Mouse (Mus musculus): ENCODE measurements around the gene Cd82. TPM values are rescaled to one million over a fixed set of nuclear protein-coding genes. Genes with fewer than 3 reads are reported as not detected.

Cd82 gene
- polyA plus RNA-seq, 1 experiment from 2014 or later, result 14.3 TPM

DNA sequence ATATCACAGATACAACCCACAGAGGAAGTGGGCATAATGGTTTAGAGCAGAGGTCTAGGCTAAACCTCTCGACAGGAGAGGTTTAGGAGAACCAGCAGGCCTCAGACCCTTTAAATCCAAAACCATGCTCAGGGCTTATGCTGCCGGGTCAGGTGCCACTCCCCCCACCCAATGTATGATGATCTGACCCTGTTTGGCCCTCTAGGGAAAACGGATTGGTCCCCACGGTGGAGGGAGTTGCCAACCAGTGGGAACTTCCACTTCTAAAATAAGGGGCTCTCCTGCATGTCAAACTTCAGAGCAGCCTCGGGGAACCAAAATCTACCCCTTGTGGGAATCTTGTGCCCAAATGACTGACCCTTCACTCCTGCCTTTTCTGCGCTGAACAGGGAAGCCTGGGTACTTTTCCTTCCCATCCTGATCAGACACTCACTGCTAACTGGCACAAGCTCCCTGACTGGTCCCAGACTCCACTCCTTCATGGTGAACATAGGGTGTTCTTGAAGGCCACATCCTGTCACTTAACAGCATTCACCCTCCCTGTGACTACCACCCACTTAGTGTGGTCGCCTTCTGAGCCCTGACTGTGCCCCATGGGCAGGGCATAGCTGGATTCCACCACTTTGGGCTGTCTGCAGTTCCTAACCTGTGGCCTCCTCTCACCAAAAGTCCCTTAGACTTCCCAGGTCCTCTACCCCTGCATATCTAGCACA is 3.6 kb downstream of the Cd82 start:
- Histone ChIP-seq H3K9me3 (replicated peaks; ENCODE audit: control insufficient read depth, low read length) (no peaks in the 10 kb centered on the region), H3K27ac (ENCODE audit: low read depth, low read length) (0 out of 2 replicates have a peak overlapping the region, but pooled peaks have one; percentile 24), H3K36me3 (ENCODE audit: control insufficient read depth, insufficient read depth, low read length) (no peaks in the 10 kb centered on the region), H3K4me1 (ENCODE audit: control insufficient read depth, insufficient read depth, low read length) (0 out of 2 replicates have a peak, but pooled peaks cover 7% of the 10 kb centered on the region), H3K27me3 (ENCODE audit: control insufficient read depth, insufficient read depth, low read length) (peaks cover 7% of the 10 kb centered on the region; the same call in 1 of the 2 replicates), H3K4me2 (no peak overlapping the region), H3K9ac (ENCODE audit: low read depth, low read length) (0 out of 2 replicates have a peak overlapping the region, but pooled peaks have one; percentile 12), H3K4me3 (ENCODE audit: low read depth, low read length) (no peak overlapping the region)
- 62% methylated on average over 7 of the region's 7 CpGs for WGBS (ENCODE audit: insufficient replicate concordance)
- no peak for ATAC-seq (replicated peaks; ENCODE audit: insufficient number of reproducible peaks, low FRiP score, low TSS enrichment)

DNA sequence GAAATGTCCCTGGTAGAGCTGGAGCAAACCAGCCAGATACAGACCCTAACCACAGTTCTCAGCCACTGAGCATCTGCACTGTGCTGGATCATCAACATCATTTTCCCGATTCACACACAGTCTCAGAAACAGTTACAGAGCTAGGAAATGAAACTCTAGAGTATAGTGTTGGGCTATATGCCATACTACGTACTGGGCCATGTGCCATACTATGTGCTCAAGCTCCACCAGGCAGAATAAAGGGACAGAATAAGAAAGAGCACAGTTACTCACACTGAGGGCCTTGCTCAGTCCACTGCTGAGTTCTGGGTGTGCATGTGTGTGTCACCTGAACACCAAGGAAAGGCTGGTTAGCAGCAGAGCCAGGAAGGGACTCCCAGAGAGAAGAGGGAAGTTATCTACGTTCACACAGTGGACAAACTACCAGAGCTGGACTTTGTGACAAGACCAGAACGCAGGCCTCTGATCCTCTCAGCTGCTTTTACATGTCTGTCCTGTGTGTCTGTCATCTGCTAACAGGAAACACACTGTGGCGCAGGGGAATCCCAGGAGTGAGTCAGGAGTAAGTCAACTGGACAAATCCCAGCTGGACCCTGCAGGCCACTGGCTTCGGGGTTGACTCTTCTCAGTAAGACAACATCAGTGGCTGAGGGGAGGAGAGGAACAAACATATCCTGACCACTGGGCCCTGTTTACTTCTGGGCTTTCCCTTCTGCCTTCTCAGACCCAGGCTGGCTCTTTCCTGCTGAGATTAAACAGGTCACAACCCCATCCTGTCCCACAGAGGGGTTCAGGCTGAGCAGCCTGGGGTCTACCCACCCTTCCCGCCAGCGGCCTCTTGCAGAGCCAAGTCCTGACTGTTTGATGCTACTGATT is 4.4 kb downstream of the Cd82 start:
- H3K36me3 ChIP-seq (ENCODE audit: control insufficient read depth, insufficient read depth, low read length), result no peaks in the 10 kb centered on the region
- 0 out of 2 replicates have a peak, but pooled peaks cover 7% of the 10 kb centered on the region for H3K4me1 ChIP-seq (ENCODE audit: control insufficient read depth, insufficient read depth, low read length)
- WGBS (ENCODE audit: insufficient replicate concordance), result 45% methylated on average over 8 of the region's 8 CpGs
- H3K27me3 ChIP-seq (ENCODE audit: control insufficient read depth, insufficient read depth, low read length), result peaks cover 7% of the 10 kb centered on the region; the same call in 1 of the 2 replicates
- H3K27ac ChIP-seq (ENCODE audit: low read depth, low read length), result 0 out of 2 replicates have a peak overlapping the region, but pooled peaks have one; percentile 24
- H3K4me2 ChIP-seq, result no peak overlapping the region
- ATAC-seq (replicated peaks; ENCODE audit: insufficient number of reproducible peaks, low FRiP score, low TSS enrichment), result no peak
- no peak overlapping the region for H3K9ac ChIP-seq (ENCODE audit: low read depth, low read length)
- H3K4me3 ChIP-seq (ENCODE audit: low read depth, low read length), result no peak overlapping the region
- no peaks in the 10 kb centered on the region for H3K9me3 ChIP-seq (replicated peaks; ENCODE audit: control insufficient read depth, low read length)

DNA sequence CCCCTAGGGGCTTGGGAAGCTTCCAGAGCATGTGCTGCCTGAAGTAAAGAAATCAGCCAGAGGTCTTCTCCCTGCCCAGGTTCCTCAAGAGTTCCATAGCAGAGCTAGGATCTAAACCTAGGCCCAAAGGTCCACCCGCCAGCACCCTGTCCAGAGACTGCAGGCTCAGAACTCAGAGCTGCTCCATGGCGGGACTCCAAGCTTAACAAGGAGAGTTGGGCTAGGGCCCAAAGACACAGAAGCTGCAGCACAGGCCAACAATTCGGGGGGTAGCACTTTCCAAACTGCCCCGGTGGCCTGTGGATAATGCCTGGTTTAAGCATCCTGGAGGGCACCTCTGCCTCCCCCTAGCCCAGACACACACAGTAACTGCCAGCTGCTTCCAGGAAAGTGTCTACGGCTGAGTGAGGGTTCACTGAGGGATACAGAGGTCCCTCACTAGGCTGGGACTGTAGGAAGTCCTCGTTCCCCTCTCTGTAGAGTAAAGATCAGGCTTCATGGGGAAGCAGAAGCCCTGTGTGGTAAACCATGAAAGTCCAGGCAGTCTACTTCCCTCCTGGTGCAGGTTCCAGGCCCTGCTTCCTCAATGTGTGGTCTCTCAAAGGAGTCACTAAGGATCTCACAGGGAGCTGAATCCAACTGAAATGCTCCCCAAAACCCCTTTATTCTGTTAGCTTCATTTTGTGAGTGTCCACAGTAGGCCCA is 5.4 kb downstream of the Cd82 start:
- Histone ChIP-seq H3K4me1 (ENCODE audit: control insufficient read depth, insufficient read depth, low read length) (0 out of 2 replicates have a peak, but pooled peaks cover 7% of the 10 kb centered on the region), H3K9ac (ENCODE audit: low read depth, low read length) (no peak overlapping the region), H3K4me2 (no peak overlapping the region), H3K27me3 (ENCODE audit: control insufficient read depth, insufficient read depth, low read length) (0 out of 2 replicates have a peak, but pooled peaks cover 3% of the 10 kb centered on the region), H3K27ac (ENCODE audit: low read depth, low read length) (no peak overlapping the region), H3K36me3 (ENCODE audit: control insufficient read depth, insufficient read depth, low read length) (no peaks in the 10 kb centered on the region), H3K9me3 (replicated peaks; ENCODE audit: control insufficient read depth, low read length) (no peaks in the 10 kb centered on the region), H3K4me3 (ENCODE audit: low read depth, low read length) (no peak overlapping the region)
- 81% methylated on average over 6 of the region's 6 CpGs for WGBS (ENCODE audit: insufficient replicate concordance)
- no peak for ATAC-seq (replicated peaks; ENCODE audit: insufficient number of reproducible peaks, low FRiP score, low TSS enrichment)

DNA sequence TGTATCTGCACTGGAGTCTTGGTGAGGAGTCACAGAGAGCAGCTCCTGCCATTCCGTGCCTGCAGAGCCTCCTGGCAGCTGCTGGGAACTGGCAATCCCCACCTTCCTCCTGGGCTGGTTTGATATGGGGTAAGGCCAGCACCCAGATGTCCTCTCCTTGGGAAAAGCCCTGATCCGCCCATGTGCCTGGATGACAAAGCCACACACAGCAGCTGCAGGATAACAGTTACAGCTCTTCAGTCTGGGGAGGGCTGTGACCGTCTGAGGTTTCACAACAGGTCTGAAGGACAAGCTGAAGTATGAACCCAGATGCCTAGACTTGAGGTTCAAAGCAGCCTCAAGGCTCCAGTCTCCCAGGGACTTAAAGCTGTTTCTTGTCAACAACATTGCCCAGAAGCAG is 6.8 kb downstream of the Cd82 start:
- WGBS (ENCODE audit: insufficient replicate concordance), result 55% methylated on average over 3 of the region's 3 CpGs
- Histone ChIP-seq H3K4me2 (no peak overlapping the region), H3K9ac (ENCODE audit: low read depth, low read length) (no peak overlapping the region), H3K9me3 (replicated peaks; ENCODE audit: control insufficient read depth, low read length) (no peaks in the 10 kb centered on the region), H3K4me1 (ENCODE audit: control insufficient read depth, insufficient read depth, low read length) (peaks cover 11% of the 10 kb centered on the region), H3K27me3 (ENCODE audit: control insufficient read depth, insufficient read depth, low read length) (0 out of 2 replicates have a peak, but pooled peaks cover 3% of the 10 kb centered on the region), H3K4me3 (ENCODE audit: low read depth, low read length) (no peak overlapping the region), H3K36me3 (ENCODE audit: control insufficient read depth, insufficient read depth, low read length) (no peaks in the 10 kb centered on the region), H3K27ac (ENCODE audit: low read depth, low read length) (no peak overlapping the region)
- ATAC-seq (replicated peaks; ENCODE audit: insufficient number of reproducible peaks, low FRiP score, low TSS enrichment), result no peak

DNA sequence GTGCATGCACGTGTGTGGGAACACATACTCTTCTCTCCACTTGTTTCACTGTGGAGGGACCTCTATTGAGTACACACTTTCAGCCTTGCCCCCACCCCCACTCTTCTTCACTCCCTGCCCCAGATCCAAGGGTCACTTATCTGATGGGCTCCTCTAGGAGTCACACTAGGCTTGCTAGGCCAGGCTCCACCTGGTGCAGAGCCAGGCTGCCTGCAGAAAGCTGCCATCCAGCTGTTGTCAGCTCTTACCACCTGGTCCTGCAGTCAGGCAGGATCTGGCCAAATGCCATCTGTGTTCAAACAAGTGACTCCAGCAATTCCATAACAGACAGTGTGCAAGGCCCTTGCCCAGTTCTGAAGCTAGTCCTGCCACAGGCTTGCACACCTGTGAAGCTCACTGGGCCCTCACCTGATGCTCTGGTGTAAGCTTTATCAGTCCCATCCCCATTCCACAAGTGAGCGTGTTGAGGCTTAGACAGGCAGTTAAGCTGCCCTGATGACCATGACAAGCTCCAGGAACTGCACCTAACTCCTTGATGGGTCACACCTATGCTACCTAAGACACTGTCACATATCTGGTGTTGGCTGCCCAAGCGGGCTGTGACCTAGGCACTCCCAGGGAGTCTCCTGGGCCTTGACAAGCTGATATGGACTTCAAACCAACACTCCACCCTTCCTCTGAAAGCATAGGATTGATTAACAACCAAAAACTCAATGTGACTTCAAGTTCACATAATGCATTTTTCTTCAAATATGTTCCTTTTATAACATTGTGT is 7.9 kb downstream of the Cd82 start:
- Histone ChIP-seq H3K9me3 (replicated peaks; ENCODE audit: control insufficient read depth, low read length) (no peaks in the 10 kb centered on the region), H3K27me3 (ENCODE audit: control insufficient read depth, insufficient read depth, low read length) (no peaks in the 10 kb centered on the region), H3K4me1 (ENCODE audit: control insufficient read depth, insufficient read depth, low read length) (peaks cover 15% of the 10 kb centered on the region), H3K9ac (ENCODE audit: low read depth, low read length) (no peak overlapping the region), H3K36me3 (ENCODE audit: control insufficient read depth, insufficient read depth, low read length) (no peaks in the 10 kb centered on the region), H3K4me2 (no peak overlapping the region), H3K27ac (ENCODE audit: low read depth, low read length) (no peak overlapping the region), H3K4me3 (ENCODE audit: low read depth, low read length) (no peak overlapping the region)
- ATAC-seq (replicated peaks; ENCODE audit: insufficient number of reproducible peaks, low FRiP score, low TSS enrichment), result no peak
- WGBS (ENCODE audit: insufficient replicate concordance), result 65% methylated on average over 3 of the region's 3 CpGs

DNA sequence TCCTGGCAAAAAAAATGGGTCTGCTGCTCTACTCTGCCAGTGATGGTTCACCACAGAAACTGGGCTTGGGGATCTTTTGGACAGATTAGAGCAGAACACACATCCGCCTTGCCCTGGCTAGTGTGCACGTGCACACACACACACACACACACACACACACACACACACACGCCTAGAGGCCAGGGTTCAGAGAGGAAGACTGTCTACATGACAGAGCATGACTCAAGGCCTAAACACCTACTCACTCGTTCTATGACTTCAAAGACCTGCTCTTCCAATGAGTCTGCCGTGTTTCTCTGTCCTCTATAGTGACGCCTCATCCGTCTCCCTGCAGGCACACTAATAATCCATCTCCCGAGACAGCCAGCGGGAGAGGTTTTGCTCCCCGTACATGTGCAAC is 8.6 kb downstream of the Cd82 start:
- WGBS (ENCODE audit: insufficient replicate concordance), result 59% methylated on average over 10 of the region's 10 CpGs
- Histone ChIP-seq H3K4me2 (no peak overlapping the region), H3K27ac (ENCODE audit: low read depth, low read length) (no peak overlapping the region), H3K27me3 (ENCODE audit: control insufficient read depth, insufficient read depth, low read length) (no peaks in the 10 kb centered on the region), H3K9ac (ENCODE audit: low read depth, low read length) (no peak overlapping the region), H3K4me1 (ENCODE audit: control insufficient read depth, insufficient read depth, low read length) (peaks cover 15% of the 10 kb centered on the region), H3K36me3 (ENCODE audit: control insufficient read depth, insufficient read depth, low read length) (no peaks in the 10 kb centered on the region), H3K4me3 (ENCODE audit: low read depth, low read length) (no peak overlapping the region), H3K9me3 (replicated peaks; ENCODE audit: control insufficient read depth, low read length) (no peaks in the 10 kb centered on the region)
- no peak for ATAC-seq (replicated peaks; ENCODE audit: insufficient number of reproducible peaks, low FRiP score, low TSS enrichment)

DNA sequence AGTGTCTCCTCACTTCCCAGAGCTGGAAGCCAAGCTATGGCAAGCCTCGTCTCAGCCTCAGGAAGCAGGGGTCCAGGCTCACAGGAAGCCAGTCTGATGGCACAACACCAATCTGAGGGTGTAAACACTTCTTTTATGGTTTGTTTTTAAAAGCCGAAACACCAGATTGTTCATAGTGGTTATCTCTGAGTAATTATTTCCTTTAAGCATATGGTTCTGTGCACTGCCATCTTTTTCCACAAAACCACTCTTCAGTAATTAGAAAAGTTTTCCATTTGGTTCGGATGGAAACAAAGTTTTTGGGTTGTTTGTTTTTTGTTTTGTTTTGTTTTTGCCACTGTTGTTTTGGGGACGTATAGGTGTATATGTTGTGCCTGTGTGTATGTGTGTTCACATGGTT is 9.9 kb downstream of the Cd82 start:
- ATAC-seq (replicated peaks; ENCODE audit: insufficient number of reproducible peaks, low FRiP score, low TSS enrichment), result no peak
- H3K27me3 ChIP-seq (ENCODE audit: control insufficient read depth, insufficient read depth, low read length), result no peaks in the 10 kb centered on the region
- no peak overlapping the region for H3K27ac ChIP-seq (ENCODE audit: low read depth, low read length)
- H3K4me3 ChIP-seq (ENCODE audit: low read depth, low read length), result no peak overlapping the region
- no peak overlapping the region for H3K9ac ChIP-seq (ENCODE audit: low read depth, low read length)
- H3K36me3 ChIP-seq (ENCODE audit: control insufficient read depth, insufficient read depth, low read length), result no peaks in the 10 kb centered on the region
- WGBS (ENCODE audit: insufficient replicate concordance), result 74% methylated on average over 4 of the region's 4 CpGs
- H3K4me1 ChIP-seq (ENCODE audit: control insufficient read depth, insufficient read depth, low read length), result peaks cover 15% of the 10 kb centered on the region
- H3K9me3 ChIP-seq (replicated peaks; ENCODE audit: control insufficient read depth, low read length), result no peaks in the 10 kb centered on the region
- no peak overlapping the region for H3K4me2 ChIP-seq

DNA sequence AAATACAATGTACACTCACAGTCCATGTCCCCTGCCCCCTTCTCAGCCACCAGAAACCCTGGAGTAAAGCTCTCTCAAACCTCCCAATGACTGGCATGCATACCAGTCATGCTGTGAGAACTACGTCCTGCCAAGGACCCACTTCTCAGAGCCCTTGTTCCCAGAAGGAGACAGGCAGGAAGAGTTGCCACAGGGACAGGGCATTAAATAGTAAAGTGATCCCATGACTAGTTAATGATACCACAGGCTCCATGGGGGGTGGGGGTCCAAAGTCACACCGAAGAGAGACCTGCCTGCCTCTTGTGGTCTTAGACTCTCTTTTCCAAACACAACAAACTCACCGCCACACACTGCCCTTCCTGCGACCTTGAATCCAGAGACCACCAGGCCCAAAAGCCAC is 10.4 kb downstream of the Cd82 start:
- no peaks in the 10 kb centered on the region for H3K9me3 ChIP-seq (replicated peaks; ENCODE audit: control insufficient read depth, low read length)
- no peaks in the 10 kb centered on the region for H3K36me3 ChIP-seq (ENCODE audit: control insufficient read depth, insufficient read depth, low read length)
- WGBS (ENCODE audit: insufficient replicate concordance), result 69% methylated on average over 4 of the region's 4 CpGs
- no peak overlapping the region for H3K9ac ChIP-seq (ENCODE audit: low read depth, low read length)
- H3K4me3 ChIP-seq (ENCODE audit: low read depth, low read length), result no peak overlapping the region
- H3K27me3 ChIP-seq (ENCODE audit: control insufficient read depth, insufficient read depth, low read length), result no peaks in the 10 kb centered on the region
- no peak overlapping the region for H3K27ac ChIP-seq (ENCODE audit: low read depth, low read length)
- H3K4me2 ChIP-seq, result no peak overlapping the region
- H3K4me1 ChIP-seq (ENCODE audit: control insufficient read depth, insufficient read depth, low read length), result peaks cover 15% of the 10 kb centered on the region
- no peak for ATAC-seq (replicated peaks; ENCODE audit: insufficient number of reproducible peaks, low FRiP score, low TSS enrichment)
